Mouse (Mus musculus) intestine, embryonic 16.5 days (tissue): ENCODE data around the gene Synpo2. TPM values are rescaled to one million over a fixed set of nuclear protein-coding genes. Genes with fewer than 3 reads are reported as not detected.

Experiments
- ATAC-seq: fragments of 200-750 bp; cut with Nextera tagmentation; 2 replicates; pipeline ENCODE4 v1.8.0; 2017; ENCODE audit warnings: moderate TSS enrichment, moderate library complexity
- H3K27ac ChIP-seq: fragments of 300-500 bp; sonication (generic); 2 replicates; pipeline ENCODE4 v1.5.1; 2014; ENCODE audit warnings: mild to moderate bottlenecking, low read length
- H3K27me3 ChIP-seq: fragments of 300-500 bp; sonication (generic); replicated peaks from 2 replicates; pipeline ENCODE4 v1.6.1; 2014; ENCODE audit warnings: low read length, control low read depth, mixed read lengths; ENCODE audit not compliant: control insufficient read depth, insufficient read depth
- H3K36me3 ChIP-seq: fragments of 300-500 bp; sonication (generic); 2 replicates; pipeline ENCODE4 v1.6.1; 2014; ENCODE audit warnings: low read length, control low read depth; ENCODE audit not compliant: control insufficient read depth, insufficient read depth
- H3K4me1 ChIP-seq: fragments of 300-500 bp; sonication (generic); 2 replicates; pipeline ENCODE4 v1.6.1; 2014; ENCODE audit warnings: low read length, control low read depth, mixed read lengths; ENCODE audit not compliant: control insufficient read depth, insufficient read depth
- H3K4me2 ChIP-seq: fragments of 300-500 bp; sonication (generic); 2 replicates; pipeline ENCODE4 v1.6.1; 2014; ENCODE audit warnings: low read depth, low read length, control low read depth
- H3K4me3 ChIP-seq: fragments of 300-500 bp; sonication (generic); 2 replicates; pipeline ENCODE4 v1.5.1; 2014; ENCODE audit warnings: mild to moderate bottlenecking, low read length
- H3K9ac ChIP-seq: fragments of 300-500 bp; sonication (generic); 2 replicates; pipeline ENCODE4 v1.6.1; 2014; ENCODE audit warnings: low read depth, low read length
- H3K9me3 ChIP-seq: fragments of 300-500 bp; sonication (generic); 2 replicates; pipeline ENCODE4 v1.6.1; 2016; ENCODE audit warnings: low read length, control low read depth; ENCODE audit not compliant: control insufficient read depth
- WGBS: fragments of 180-500 bp; shearing (Covaris S2); extraction: QIAGEN DNeasy Blood & Tissue Kit; methylation state at CpG from one replicate; pipeline ENCODE4 v1.1.7; 2014; 5-methylcytosine and 5-hydroxymethylcytosine counted together
- polyA plus RNA-seq: library from polyadenylated mRNA; unstranded; fragments of >200 nt; fragmentation: Nextera tagmentation; extraction: Ambion mirVana; gene quantifications from 2 replicates; pipeline ENCODE4 v1.2.1, GENCODE M21; 2015

The Synpo2 gene
- polyA plus RNA-seq, 1 experiment from 2014 or later, result 29.5 TPM

- H3K4me3 ChIP-seq, result no peak overlapping the region
- peak; percentile 79 for ATAC-seq
- no peaks in the 10 kb centered on the region for H3K4me1 ChIP-seq
- H3K4me2 ChIP-seq, result no peak overlapping the region
- 59% methylated on average over 6 of the region's 6 CpGs for WGBS
- no peaks in the 10 kb centered on the region for H3K9me3 ChIP-seq
- no peak overlapping the region for H3K27ac ChIP-seq
- H3K27me3 ChIP-seq, result no peaks in the 10 kb centered on the region
- no peaks in the 10 kb centered on the region for H3K36me3 ChIP-seq
- H3K9ac ChIP-seq, result no peak overlapping the region
These were observed 17.3 kb downstream of the Synpo2 start for GRCm38 (mm10) chr3:123218646-123219045.

- H3K9ac ChIP-seq, result no peak overlapping the region
- H3K27me3 ChIP-seq, result no peaks in the 10 kb centered on the region
- H3K9me3 ChIP-seq, result no peaks in the 10 kb centered on the region
- no peak overlapping the region for H3K27ac ChIP-seq
- H3K4me1 ChIP-seq, result 0 out of 2 replicates have a peak, but pooled peaks cover 5% of the 10 kb centered on the region
- no peaks in the 10 kb centered on the region for H3K36me3 ChIP-seq
- 52% methylated on average over 4 of the region's 4 CpGs for WGBS
- no peak for ATAC-seq
- H3K4me3 ChIP-seq, result no peak overlapping the region
- no peak overlapping the region for H3K4me2 ChIP-seq
These were observed 27.1 kb downstream of the Synpo2 start for GRCm38 (mm10) chr3:123208891-123209290.

- Histone ChIP-seq H3K4me2 (no peak overlapping the region), H3K4me1 (0 out of 2 replicates have a peak, but pooled peaks cover 5% of the 10 kb centered on the region), H3K36me3 (no peaks in the 10 kb centered on the region), H3K27me3 (no peaks in the 10 kb centered on the region), H3K9me3 (no peaks in the 10 kb centered on the region), H3K27ac (no peak overlapping the region), H3K9ac (no peak overlapping the region), H3K4me3 (no peak overlapping the region)
- WGBS, result 63% methylated on average over 5 of the region's 5 CpGs
- no peak for ATAC-seq
These were observed 28.6 kb downstream of the Synpo2 start for GRCm38 (mm10) chr3:123207386-123207785.

DNA sequence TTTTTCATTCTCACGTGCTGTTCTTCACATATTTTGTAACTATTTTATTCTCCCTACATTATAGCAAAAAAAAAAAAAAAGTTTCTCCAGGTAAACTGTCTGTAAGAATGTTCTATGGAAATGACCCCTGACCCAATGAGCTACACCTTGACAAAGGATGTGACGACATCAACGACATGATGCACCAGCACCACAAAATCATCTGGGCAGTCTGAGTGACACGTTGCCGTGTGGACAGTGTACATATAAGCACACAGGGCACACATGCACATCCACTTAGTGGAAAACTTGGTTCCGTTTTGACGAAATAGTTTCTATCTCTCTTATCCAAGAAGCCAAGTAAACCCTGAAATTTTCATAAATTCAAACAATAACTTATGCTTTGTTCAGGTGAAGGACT, 30.5 kb downstream of the Synpo2 start:
- H3K27ac ChIP-seq, result peak overlapping the region; percentile 86
- ATAC-seq, result no peak
- no peak overlapping the region for H3K4me3 ChIP-seq
- WGBS, result 60% methylated on average over 7 of the region's 7 CpGs
- 0 out of 2 replicates have a peak, but pooled peaks cover 5% of the 10 kb centered on the region for H3K4me1 ChIP-seq
- no peaks in the 10 kb centered on the region for H3K27me3 ChIP-seq
- H3K4me2 ChIP-seq, result peak overlapping the region; percentile 32; the same call in 1 of the 2 replicates
- H3K36me3 ChIP-seq, result no peaks in the 10 kb centered on the region
- no peaks in the 10 kb centered on the region for H3K9me3 ChIP-seq
- peak overlapping the region; percentile 9; the same call in 1 of the 2 replicates for H3K9ac ChIP-seq

- ATAC-seq, result peak; percentile 65
- WGBS, result 33% methylated on average over 6 of the region's 6 CpGs
- H3K9ac ChIP-seq, result peak overlapping the region; percentile 41
- H3K4me1 ChIP-seq, result 0 out of 2 replicates have a peak, but pooled peaks cover 5% of the 10 kb centered on the region
- no peaks in the 10 kb centered on the region for H3K9me3 ChIP-seq
- no peaks in the 10 kb centered on the region for H3K27me3 ChIP-seq
- peak overlapping the region; percentile 32 for H3K4me2 ChIP-seq
- no peaks in the 10 kb centered on the region for H3K36me3 ChIP-seq
- H3K4me3 ChIP-seq, result no peak overlapping the region; the same call in 1 of the 2 replicates
- peak overlapping the region; percentile 86 for H3K27ac ChIP-seq
These were observed 30.9 kb downstream of the Synpo2 start for GRCm38 (mm10) chr3:123205065-123205464.

- 13% methylated on average over 4 of the region's 4 CpGs for WGBS
- H3K36me3 ChIP-seq, result no peaks in the 10 kb centered on the region
- H3K27me3 ChIP-seq, result no peaks in the 10 kb centered on the region
- no peak overlapping the region for H3K4me3 ChIP-seq
- H3K9me3 ChIP-seq, result no peaks in the 10 kb centered on the region
- peak overlapping the region; percentile 41 for H3K9ac ChIP-seq
- H3K27ac ChIP-seq, result peak overlapping the region; percentile 86
- 0 out of 2 replicates have a peak, but pooled peaks cover 5% of the 10 kb centered on the region for H3K4me1 ChIP-seq
- H3K4me2 ChIP-seq, result peak overlapping the region; percentile 32
- peak; percentile 80 for ATAC-seq
These were observed 31.3 kb downstream of the Synpo2 start for GRCm38 (mm10) chr3:123204658-123205057.

DNA sequence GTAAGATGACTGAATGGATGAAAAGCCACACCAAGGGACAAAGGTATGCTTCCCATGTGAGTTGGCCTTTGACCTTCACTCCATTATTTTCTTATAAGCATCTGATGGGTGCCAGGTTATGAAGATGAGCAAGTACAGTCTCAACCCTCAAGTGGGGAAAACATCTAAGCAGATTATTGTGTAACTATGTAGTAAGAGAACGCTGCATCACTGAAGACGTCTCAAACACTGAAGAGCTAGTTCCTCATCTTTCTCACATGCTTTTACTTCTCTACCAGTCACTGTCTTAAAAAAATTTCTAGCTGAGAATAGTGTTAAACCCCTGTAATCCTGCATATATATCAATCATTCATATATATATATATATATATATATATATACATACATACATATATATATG, 34.2 kb downstream of the Synpo2 start:
- ATAC-seq, result no peak
- Histone ChIP-seq H3K36me3 (no peaks in the 10 kb centered on the region), H3K9me3 (no peaks in the 10 kb centered on the region), H3K9ac (no peak overlapping the region), H3K27me3 (no peaks in the 10 kb centered on the region), H3K4me1 (0 out of 2 replicates have a peak, but pooled peaks cover 5% of the 10 kb centered on the region), H3K27ac (no peak overlapping the region), H3K4me3 (no peak overlapping the region), H3K4me2 (no peak overlapping the region)
- 88% methylated on average over 2 of the region's 2 CpGs for WGBS

DNA sequence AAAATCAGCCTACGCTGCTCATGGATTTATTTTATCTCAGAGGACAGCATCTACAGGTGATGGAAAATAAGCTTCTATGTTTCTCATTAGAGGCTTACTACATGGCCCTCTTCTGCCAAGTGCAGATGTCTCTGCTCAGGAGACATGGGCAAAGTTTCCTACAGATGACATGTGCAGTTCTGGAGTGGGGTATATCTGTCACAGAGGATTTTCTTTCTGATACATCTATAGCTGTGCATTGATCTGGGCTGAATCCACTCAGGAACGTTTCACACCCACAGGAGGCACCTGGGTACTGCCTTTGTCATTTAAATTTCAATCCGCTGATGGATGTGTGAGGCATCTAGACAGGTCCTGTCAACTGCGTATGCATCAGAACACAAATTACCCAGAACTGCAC, 42.2 kb downstream of the Synpo2 start:
- Histone ChIP-seq H3K4me2 (no peak overlapping the region), H3K4me1 (peaks cover 5% of the 10 kb centered on the region; the same call in 1 of the 2 replicates), H3K9ac (no peak overlapping the region), H3K27me3 (no peaks in the 10 kb centered on the region), H3K4me3 (no peak overlapping the region), H3K36me3 (no peaks in the 10 kb centered on the region), H3K27ac (no peak overlapping the region), H3K9me3 (no peaks in the 10 kb centered on the region)
- ATAC-seq, result no peak
- WGBS, result 89% methylated on average over 4 of the region's 4 CpGs

GRCm38 (mm10) chr3:123191602-123192001, 44.3 kb downstream of the Synpo2 start:
- H3K4me3 ChIP-seq, result no peak overlapping the region
- H3K9ac ChIP-seq, result no peak overlapping the region
- H3K27ac ChIP-seq, result no peak overlapping the region
- no peak for ATAC-seq
- no peaks in the 10 kb centered on the region for H3K27me3 ChIP-seq
- H3K4me2 ChIP-seq, result no peak overlapping the region
- H3K9me3 ChIP-seq, result no peaks in the 10 kb centered on the region
- no peaks in the 10 kb centered on the region for H3K36me3 ChIP-seq
- H3K4me1 ChIP-seq, result peaks cover 10% of the 10 kb centered on the region

GRCm38 (mm10) chr3:123190329-123190728, 45.6 kb downstream of the Synpo2 start:
- H3K27me3 ChIP-seq, result no peaks in the 10 kb centered on the region
- ATAC-seq, result 0 out of 2 replicates have a peak, but pooled peaks have one; percentile 18
- no peaks in the 10 kb centered on the region for H3K36me3 ChIP-seq
- H3K4me2 ChIP-seq, result no peak overlapping the region
- H3K27ac ChIP-seq, result no peak overlapping the region
- no peaks in the 10 kb centered on the region for H3K9me3 ChIP-seq
- H3K4me1 ChIP-seq, result peaks cover 10% of the 10 kb centered on the region
- H3K4me3 ChIP-seq, result no peak overlapping the region
- no peak overlapping the region for H3K9ac ChIP-seq
- 59% methylated on average over 6 of the region's 6 CpGs for whole genome bisulfite sequencing
